Mouse (Mus musculus): ENCODE measurements around the gene Prkn. TPM values are rescaled to one million over a fixed set of nuclear protein-coding genes. Genes with fewer than 3 reads are reported as not detected.
A peak's percentile ranks its signal among the peaks of the same experiment; 100 is the strongest.

The Prkn gene
- polyA plus RNA-seq, 1 experiment = 28.0 TPM

- DNase-seq (ENCODE audit: extremely low spot score in 1 of 2, low spot score in 1 of 2) = peak in 1 of 2 experiments; percentile 47
These were observed 781.3 kb downstream of the Prkn start for GRCm38 (mm10) chr17:11621492-11621891.

DNA sequence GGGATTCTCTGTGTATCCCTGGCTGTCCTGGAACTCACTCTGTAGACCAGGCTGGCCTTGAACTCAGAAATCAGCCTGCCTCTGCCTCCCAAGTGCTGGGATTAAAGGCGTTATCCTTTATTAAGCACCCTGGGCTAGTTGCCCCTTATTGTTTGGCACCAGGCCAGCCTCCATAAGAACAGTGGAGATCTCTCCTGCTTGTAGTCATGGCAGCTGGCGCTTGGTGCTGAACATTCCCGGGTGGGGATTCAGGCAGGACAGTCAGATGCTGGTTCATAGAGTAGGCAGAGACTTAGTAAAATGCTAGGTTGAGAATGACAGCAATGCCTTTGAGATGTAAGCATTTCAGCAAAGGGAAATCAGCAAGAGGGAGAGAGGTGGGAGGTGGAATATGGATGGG lies 786.1 kb downstream of the Prkn start:
- no peak for DNase-seq (ENCODE audit: extremely low spot score in 1 of 2, low spot score in 1 of 2)

DNA sequence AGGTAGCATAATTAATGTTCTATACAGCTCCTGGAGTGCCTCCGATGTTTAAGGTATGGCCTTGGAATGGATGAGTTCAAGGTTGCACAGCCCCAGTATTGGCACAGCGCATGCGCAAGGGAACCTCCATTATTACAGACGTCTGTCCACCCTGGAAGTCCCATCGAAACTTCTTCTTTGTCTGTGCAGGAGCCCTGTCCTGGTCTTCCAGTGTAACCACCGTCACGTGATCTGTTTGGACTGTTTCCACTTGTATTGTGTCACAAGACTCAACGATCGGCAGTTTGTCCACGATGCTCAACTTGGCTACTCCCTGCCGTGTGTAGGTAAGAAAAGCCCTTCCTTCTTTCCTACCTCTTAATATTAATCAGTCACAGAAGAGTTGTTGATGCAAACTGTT lies 794.9 kb downstream of the Prkn start:
- DNase-seq (ENCODE audit: extremely low spot score in 1 of 2, low spot score in 1 of 2) = no peak

- DNase-seq (ENCODE audit: extremely low spot score in 1 of 2, low spot score in 1 of 2) = no peak
These were observed 797.5 kb downstream of the Prkn start for GRCm38 (mm10) chr17:11637642-11638041.

- DNase-seq (ENCODE audit: extremely low spot score in 1 of 2, low spot score in 1 of 2) = no peak
These were observed 798.3 kb downstream of the Prkn start for GRCm38 (mm10) chr17:11638451-11638850.

DNA sequence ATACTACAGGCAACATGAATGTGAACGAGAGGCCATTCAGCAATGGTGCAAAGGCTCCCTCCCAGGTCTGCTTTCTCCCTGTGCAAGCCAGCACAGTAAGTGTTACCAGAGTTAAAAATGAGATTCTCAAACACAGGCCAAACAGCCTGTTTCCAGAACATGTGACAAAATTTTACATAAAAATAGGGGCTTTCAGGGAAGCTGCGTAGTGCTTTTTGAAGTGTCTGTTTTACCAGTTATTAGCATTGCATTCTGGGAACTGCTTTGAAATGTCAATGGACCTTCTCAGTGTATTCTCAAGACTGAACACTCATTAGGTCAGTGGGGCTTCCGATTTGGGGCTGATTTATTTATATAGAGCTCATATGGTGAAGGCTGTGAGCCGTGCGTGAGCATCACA lies 799.6 kb downstream of the Prkn start:
- no peak for DNase-seq (ENCODE audit: extremely low spot score in 1 of 2, low spot score in 1 of 2)

GRCm38 (mm10) chr17:11642328-11642727 lies 802.1 kb downstream of the Prkn start:
- no peak for DNase-seq (ENCODE audit: extremely low spot score in 1 of 2, low spot score in 1 of 2)

GRCm38 (mm10) chr17:11644016-11644415 lies 803.8 kb downstream of the Prkn start:
- no peak for DNase-seq (ENCODE audit: extremely low spot score in 1 of 2, low spot score in 1 of 2)

DNA sequence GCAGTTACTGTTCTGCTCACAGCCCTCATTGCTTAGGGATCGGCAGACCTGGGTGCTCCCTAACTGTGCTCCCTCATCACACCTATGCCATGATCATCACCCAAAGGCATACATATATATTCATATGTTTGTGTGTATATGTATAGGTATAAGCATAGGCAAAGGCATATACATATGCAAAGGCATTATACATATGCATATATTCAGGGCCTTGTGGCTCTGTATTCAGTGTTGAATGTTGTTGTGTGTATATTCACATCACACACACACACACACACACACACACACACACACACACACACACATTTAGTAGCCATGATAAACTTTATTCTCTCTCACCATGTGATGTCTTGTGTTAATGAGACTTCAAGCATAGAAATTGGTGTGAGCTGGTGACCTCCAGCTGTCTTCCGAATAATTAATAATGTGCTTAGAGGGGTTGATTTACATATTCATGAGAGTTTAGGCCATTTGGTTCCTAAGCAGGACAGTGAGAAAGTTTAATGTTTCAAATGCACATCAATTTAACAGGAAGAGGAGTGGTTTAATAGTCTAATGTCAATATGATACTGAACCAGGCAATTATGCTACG lies 804.8 kb downstream of the Prkn start:
- DNase-seq (ENCODE audit: extremely low spot score in 1 of 2, low spot score in 1 of 2) = no peak

DNA sequence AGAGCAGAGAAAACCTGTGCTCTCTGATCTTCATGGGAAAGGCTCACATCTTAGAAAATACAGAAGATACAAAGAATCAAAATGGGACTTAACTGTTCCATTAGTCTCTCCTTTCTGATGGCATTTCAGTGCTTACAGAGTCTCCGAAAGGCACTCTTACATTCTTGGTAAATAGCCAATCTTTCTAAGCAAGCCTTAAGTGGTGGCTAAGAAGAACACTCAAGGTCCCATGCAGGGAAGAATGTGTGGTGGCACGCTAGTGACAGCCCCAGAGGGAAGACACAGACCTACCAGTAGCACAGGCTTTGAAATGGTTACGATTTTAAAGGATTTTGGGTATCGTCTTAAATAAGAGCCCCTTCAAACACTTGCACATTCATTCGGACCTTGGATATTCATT lies 816.2 kb downstream of the Prkn start:
- DNase-seq (ENCODE audit: extremely low spot score in 1 of 2, low spot score in 1 of 2) = no peak

DNA sequence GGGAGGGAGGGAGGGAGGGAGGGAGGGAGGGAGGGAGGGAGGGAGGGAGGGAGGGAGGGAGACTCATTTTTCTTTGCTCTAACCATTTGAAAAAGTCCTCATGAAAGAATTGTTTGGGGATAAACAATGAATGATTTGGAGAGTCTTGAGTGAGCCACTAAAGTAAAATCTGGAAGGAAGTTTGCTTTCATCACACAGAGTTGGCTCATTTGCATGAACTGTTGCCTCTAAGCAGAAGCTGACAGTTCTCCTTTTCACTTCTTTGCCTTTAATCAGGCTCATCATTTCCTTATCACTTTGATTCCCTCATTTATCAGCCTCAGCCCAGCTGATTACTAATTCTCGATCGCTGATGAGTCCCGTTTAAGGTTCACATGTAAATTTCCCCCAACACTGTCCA lies 816.7 kb downstream of the Prkn start:
- no peak for DNase-seq (ENCODE audit: extremely low spot score in 1 of 2, low spot score in 1 of 2)

GRCm38 (mm10) chr17:11661898-11662297 lies 821.7 kb downstream of the Prkn start:
- no peak for DNase-seq (ENCODE audit: extremely low spot score in 1 of 2, low spot score in 1 of 2)

DNA sequence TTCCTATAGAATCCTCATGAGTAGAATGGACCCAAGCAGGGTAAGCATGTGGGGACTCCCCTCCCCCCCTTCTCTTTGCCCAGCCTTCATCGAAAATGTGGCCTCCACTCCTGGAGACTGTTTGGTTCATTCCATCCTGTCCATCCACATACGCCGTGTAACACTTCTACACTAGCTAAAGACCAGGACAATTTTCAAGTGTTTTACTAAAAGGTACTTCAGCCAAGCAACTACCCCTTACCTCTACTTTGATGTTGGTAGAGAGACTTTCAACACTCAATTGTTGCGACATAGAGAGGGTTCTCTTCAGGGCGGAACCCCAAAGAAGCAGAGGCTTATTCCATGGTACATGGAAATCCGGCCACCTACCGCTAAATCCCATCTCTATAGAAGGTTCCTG lies 823.3 kb downstream of the Prkn start:
- no peak for DNase-seq (ENCODE audit: extremely low spot score in 1 of 2, low spot score in 1 of 2)

DNA sequence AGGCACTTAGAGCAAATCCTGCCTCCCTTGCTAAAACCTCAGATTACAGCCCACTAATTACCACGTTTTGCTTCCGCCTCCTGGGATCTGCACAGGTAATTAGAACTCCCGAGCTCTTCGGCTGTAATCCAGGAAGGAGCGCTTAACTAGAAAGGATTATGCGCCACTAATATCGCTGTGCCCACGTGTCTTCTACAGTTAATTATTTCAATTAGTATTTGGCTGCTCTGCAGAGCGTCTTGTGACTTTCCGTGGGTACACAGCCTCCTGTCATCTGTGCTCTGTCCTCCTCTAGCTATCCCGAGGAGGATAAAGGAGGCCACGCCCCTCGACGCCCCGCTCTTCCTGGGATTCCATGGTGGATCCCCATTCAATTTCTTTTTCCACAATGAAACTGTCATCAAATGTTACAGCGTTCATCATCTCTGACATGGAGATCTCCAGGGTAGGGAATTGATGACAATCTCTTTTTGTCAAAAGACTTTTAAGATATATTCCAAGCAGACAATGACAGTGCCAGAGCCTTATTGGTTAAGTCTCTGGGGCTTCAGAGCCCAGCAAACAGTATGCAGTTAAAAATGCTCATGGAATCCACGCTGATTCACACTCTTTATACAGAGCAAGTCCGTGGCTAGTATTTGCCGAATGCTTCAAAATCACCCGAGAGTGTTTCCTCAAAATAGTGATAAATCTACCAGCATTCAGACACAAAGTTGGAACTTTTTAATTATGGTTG lies 824.6 kb downstream of the Prkn start:
- DNase-seq (ENCODE audit: extremely low spot score in 1 of 2, low spot score in 1 of 2) = no peak

DNA sequence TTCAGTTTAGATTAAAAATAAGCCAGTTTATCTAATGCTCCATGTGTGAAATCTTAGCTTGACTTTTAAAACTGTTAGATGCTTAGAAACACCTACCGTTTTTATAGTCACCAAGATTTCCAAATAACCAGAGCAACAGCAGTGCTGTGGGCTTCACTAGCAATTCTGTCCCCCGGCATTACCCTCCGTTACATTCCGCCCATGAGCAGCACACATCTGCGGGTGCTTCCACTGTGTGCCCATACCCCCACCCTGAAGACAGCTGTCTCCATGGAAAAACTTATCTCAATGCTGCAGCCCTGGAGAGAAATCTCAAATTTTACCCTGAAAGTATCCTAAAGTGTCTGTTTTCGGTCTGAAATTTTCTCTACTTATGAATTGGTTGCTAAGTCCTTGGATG lies 839.5 kb downstream of the Prkn start:
- DNase-seq (ENCODE audit: extremely low spot score in 1 of 2, low spot score in 1 of 2) = peak in 1 of 2 experiments; percentile 53

DNA sequence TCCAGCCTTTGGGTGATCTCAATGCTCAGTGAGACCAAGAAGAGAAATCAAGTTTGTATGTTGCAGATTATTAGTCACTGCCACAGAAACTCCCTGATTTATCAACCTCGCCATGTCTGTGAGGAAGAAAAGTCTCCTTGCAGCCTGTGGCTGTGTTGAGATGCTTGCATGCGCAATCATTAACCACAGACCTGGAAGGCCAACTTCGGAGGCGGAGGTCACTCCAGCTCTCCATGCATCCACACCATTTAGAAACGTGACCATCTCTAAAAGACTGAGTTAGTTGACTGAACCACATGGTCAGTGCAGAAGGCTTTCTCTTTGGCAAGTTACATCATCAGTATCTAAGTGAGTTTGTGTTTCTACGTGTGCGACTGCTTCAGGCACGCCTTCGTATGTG lies 840.3 kb downstream of the Prkn start:
- no peak for DNase-seq (ENCODE audit: extremely low spot score in 1 of 2, low spot score in 1 of 2)

GRCm38 (mm10) chr17:11681825-11682372 lies 841.7 kb downstream of the Prkn start:
- peak in 1 of 2 experiments; percentile 42 for DNase-seq (ENCODE audit: extremely low spot score in 1 of 2, low spot score in 1 of 2)

- DNase-seq (ENCODE audit: extremely low spot score in 1 of 2, low spot score in 1 of 2) = peak in 1 of 2 experiments; percentile 47
These were observed 864.8 kb downstream of the Prkn start for GRCm38 (mm10) chr17:11705005-11705404.

DNA sequence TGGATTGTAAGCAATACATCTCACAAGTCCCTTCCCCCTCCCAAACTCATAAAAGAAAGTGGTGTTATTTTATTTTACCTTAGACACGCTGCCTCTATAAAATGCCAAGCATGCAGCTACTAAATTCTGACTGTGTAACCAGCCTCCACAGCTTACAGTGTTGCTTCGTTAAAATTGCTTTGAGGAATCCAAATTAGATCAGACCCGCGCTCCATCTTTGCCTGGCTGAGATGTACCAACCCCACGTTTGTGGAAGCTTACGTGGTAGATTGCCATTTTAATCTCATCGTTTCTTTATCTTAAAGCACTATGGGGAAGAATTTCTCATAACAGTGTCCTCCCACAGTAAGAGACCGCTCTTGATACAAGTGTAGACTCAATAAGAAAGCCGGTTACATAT lies 865.6 kb downstream of the Prkn start:
- DNase-seq (ENCODE audit: extremely low spot score in 1 of 2, low spot score in 1 of 2) = peak; percentile 23 to 66

DNA sequence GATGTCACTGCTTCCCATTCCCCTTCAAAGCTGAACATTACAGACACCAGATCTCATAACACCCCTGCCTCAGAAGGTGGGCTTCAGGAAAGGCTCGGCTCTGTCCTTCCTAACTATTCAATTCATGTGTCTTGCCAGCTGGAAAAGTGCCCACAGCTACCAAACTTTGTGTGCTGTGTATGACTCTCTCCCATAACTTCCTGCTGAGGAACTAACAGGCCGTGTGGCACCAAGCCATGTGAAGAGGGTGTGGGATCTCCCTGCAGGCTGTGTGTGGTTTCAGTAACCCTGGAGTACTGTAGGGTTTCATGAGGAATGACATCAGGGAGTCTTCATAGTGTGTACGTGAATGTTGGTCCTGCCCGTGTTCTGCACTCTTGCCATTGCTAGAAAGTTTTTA lies 871.9 kb downstream of the Prkn start:
- no peak for DNase-seq (ENCODE audit: extremely low spot score in 1 of 2, low spot score in 1 of 2)

DNA sequence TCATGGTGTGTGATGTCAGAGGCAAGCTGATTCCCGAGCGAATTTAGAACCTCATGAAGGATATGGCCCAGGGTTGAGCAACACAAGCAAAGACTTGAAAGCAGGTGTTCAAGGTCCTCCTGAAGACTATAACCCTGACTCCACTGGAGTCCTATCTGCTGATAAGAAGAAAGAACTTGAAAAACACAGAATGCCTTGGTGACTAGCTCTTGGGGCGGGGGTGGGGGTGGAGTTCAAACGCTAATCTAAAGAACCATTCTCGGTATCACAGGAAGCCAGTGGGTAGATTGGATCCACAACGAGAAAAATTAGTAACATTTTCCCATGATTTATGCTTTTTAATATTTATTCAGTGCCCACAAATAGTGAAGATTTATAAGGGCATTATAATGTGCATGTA lies 879.6 kb downstream of the Prkn start:
- no peak for DNase-seq (ENCODE audit: extremely low spot score in 1 of 2, low spot score in 1 of 2)

DNA sequence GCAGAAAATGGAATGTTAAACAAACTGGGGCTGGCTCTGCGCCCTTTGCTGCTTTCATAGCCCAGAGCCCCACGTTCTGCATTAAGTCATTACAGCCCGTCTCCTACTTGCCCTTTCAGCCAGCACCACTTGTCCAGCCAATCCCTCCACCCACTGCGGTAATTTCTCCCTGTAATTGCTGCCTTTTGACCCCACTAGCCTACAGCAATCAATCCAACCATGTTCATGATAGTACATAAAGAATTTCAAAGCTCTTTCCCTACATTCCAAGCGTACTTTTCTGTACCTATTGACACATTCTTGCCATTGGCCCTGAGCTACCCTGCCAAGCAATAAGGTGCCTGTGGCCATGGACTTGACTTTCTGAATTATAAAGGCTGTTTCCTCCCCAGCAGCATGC lies 881.7 kb downstream of the Prkn start:
- no peak for DNase-seq (ENCODE audit: extremely low spot score in 1 of 2, low spot score in 1 of 2)

Measured in frontal cortex, adult 2 months (tissue).